Mouse (Mus musculus) layer of hippocampus, adult 8-10 months (tissue): Measurements from ENCODE around the gene Gon7. TPM values are rescaled to one million over a fixed set of nuclear protein-coding genes. Genes with fewer than 3 reads are reported as not detected.

Experiments
- DNase-seq, 2 experiments: peaks; one replicate each; pipeline ENCODE4 v3.0.0; 2022; ENCODE audit warnings: low spot score in 2 of 2
- total RNA-seq, 4 experiments: library from RNA; stranded (reverse); gene quantifications; 2 replicates each; pipeline ENCODE4 v1.2.4; 2022

The Gon7 gene
- total RNA-seq: 10 to 100 TPM; 10.9 to 13.3 (median 12.1) TPM

GRCm38 (mm10) chr12:102757689-102758402, at the start of gene Gon7, which contains the start of the genes Gm28051 and Ubr7:
Gene Gon7, minus strand, starts transcription at chr12:102757803.
Gene Gm28051, minus strand, starts transcription at chr12:102757765.
Gene Ubr7, plus strand, starts transcription at chr12:102757967.
- DNase-seq: peak; percentile 95

- DNase-seq: no peak
These were observed 41.9 kb upstream of the Gon7 start for GRCm38 (mm10) chr12:102799528-102799927.

- no peak for DNase-seq
These were observed 30.3 kb upstream of the Gon7 start for GRCm38 (mm10) chr12:102787927-102788326.

- peak; percentile 51 to 56 for DNase-seq
These were observed 28.0 kb upstream of the Gon7 start for GRCm38 (mm10) chr12:102785593-102785985.

- no peak for DNase-seq
These were observed 27.4 kb upstream of the Gon7 start for GRCm38 (mm10) chr12:102784899-102785592.

GRCm38 (mm10) chr12:102782841-102783240, 25.2 kb upstream of the Gon7 start:
- DNase-seq: no peak

- no peak for DNase-seq
These were observed 21.8 kb upstream of the Gon7 start for GRCm38 (mm10) chr12:102779452-102779851.

- no peak for DNase-seq
These were observed 20.5 kb upstream of the Gon7 start for GRCm38 (mm10) chr12:102778151-102778550.

- DNase-seq: no peak
These were observed 18.4 kb upstream of the Gon7 start for GRCm38 (mm10) chr12:102776035-102776434.

GRCm38 (mm10) chr12:102772676-102773075, 15.1 kb upstream of the Gon7 start:
- DNase-seq: no peak

GRCm38 (mm10) chr12:102771601-102772000, 14.0 kb upstream of the Gon7 start:
- DNase-seq: no peak

- no peak for DNase-seq
These were observed 11.4 kb upstream of the Gon7 start for GRCm38 (mm10) chr12:102769000-102769399.

GRCm38 (mm10) chr12:102763696-102764095, 6.1 kb upstream of the Gon7 start:
- DNase-seq: no peak

- DNase-seq: no peak
These were observed 4.1 kb upstream of the Gon7 start for GRCm38 (mm10) chr12:102761668-102762067.

GRCm38 (mm10) chr12:102758936-102759335, 1.3 kb upstream of the Gon7 start:
- no peak for DNase-seq

- DNase-seq: no peak
These were observed 777 bp upstream of the Gon7 start, which contains the start of gene Gm20604 for GRCm38 (mm10) chr12:102758403-102758756. Gene Gm20604, minus strand, starts transcription at chr12:102758672.

- DNase-seq: no peak
These were observed 431 bp downstream of the Gon7 start for GRCm38 (mm10) chr12:102757055-102757688.

GRCm38 (mm10) chr12:102756304-102756703, 1.3 kb downstream of the Gon7 start:
- no peak for DNase-seq

GRCm38 (mm10) chr12:102748256-102748655, 9.3 kb downstream of the Gon7 start:
- no peak for DNase-seq

- no peak for DNase-seq
These were observed 12.8 kb downstream of the Gon7 start for GRCm38 (mm10) chr12:102744839-102745238.

- peak; percentile 82 to 88 for DNase-seq
These were observed 13.7 kb downstream of the Gon7 start, which contains the start of the genes Moap1 and Tmem251 for GRCm38 (mm10) chr12:102743589-102744574. Gene Moap1, minus strand, starts transcription at chr12:102743661. Gene Tmem251, plus strand, starts transcription at chr12:102743762.
